ENCODE assay signal across 10 mouse cellular contexts in the genomic region with DNA sequence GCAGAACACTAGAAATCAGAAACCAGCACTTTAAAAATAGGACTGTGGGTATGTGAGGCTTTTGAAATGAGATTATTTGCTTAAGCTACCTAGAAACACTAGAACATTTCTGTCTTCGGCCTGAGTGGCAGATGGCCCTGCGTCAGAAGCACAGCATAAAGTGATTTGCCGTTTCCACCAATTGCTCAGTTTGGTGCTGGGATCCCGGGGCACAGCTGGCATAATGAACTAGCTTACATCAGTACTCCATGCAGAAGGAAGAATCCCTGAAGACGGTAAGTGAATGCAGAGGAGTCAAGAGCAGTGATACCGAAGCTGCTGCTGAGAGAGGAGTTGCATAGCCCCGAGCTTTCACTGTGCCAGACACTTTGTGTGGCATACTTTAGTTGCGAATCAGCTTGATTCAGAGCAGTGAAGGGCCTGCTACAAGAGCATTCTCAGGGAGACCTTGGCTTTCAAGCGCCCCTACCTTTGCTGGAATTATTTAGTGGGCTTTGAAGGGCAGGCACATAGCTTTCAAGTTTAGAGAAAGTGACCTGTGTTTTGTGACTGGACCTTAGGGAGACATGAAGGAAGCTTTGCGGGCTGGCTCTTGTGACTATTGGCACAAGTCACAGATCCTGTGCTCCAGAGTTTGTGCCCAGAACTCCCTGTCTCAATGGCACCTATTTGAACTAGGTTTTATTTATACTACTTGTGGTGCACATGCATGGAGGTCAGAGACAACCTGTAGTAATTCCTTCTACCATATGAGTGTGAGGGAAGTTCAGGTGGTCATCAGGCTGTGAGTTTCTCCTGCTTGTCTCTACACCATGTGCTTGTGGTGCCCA. TPM values are rescaled to one million over a fixed set of nuclear protein-coding genes. Genes with fewer than 3 reads are reported as not detected.
DNase-seq lines count a peak whose midpoint lies in the region; ATAC-seq and TF ChIP-seq lines count a peak whose summit lies in the region.
"Had no signal": no experiment of that assay in that cellular context is flagged by ENCODE, and none has a peak within 500 bp of the region (broad histone marks: within the 10 kb centered on the region; RNA-seq: fewer than 3 reads in every experiment).

No protein-coding gene starts in this region.

- no peak for TF ChIP-seq EP300 in heart, adult 2 months (IDR thresholded peaks at IDR 0.05; ENCODE audit: insufficient read depth, low read depth, low read length)

- 50% methylated on average over 10 of the region's 10 CpGs for WGBS in heart, adult 2 months
- 71% methylated on average over 10 of the region's 10 CpGs for WGBS in heart, embryonic 10.5 days
- WGBS in hindbrain, embryonic 16.5 days, result 67% methylated on average over 10 of the region's 10 CpGs
- 65% methylated on average over 10 of the region's 10 CpGs for WGBS in kidney, adult 2 months

- H3K9me3 ChIP-seq in heart, embryonic 10.5 days, result no peaks in the 10 kb centered on the region
- no peaks in the 10 kb centered on the region for H3K9me3 ChIP-seq in hindbrain, embryonic 16.5 days (ENCODE audit: control insufficient read depth, low read length)

- DNase-seq in heart, adult 2 months, result peak in 1 of 2 experiments; percentile 31
- DNase-seq in heart, embryonic 10.5 days (ENCODE audit: low spot score), result no peak
- DNase-seq in brain, embryonic 14.5 days (ENCODE audit: low read depth), result peak; percentile 33
- DNase-seq in lung, postnatal 25 days (ENCODE audit: low spot score), result peak; percentile 30
- no peak for DNase-seq in kidney, adult 11 months
- no peak for DNase-seq in kidney, adult 2 months
- DNase-seq in embryo, embryonic 9.5 days (ENCODE audit: extremely low spot score), result no peak

- H3K4me3 ChIP-seq in heart, adult 2 months, result no peak overlapping the region
- no peak overlapping the region for H3K4me3 ChIP-seq in heart, embryonic 10.5 days
- no peak overlapping the region for H3K4me3 ChIP-seq in hindbrain, embryonic 16.5 days (ENCODE audit: low read length)
- H3K4me3 ChIP-seq in kidney, adult 2 months (ENCODE audit: insufficient read depth, low read depth, low read length), result no peak overlapping the region
- H3K4me3 ChIP-seq: erythroblast, embryonic 14.5 days; midbrain, embryonic 12.5 days had no signal

- H3K27me3 ChIP-seq in heart, adult 2 months (ENCODE audit: control insufficient read depth, insufficient read depth, low read length), result no peaks in the 10 kb centered on the region
- no peaks in the 10 kb centered on the region for H3K27me3 ChIP-seq in heart, embryonic 10.5 days (ENCODE audit: insufficient read depth, poor library complexity, severe bottlenecking)
- H3K27me3 ChIP-seq in hindbrain, embryonic 16.5 days (replicated peaks; ENCODE audit: control insufficient read depth, insufficient read depth, low read length), result no peaks in the 10 kb centered on the region
- no peaks in the 10 kb centered on the region for H3K27me3 ChIP-seq in kidney, adult 2 months (replicated peaks; ENCODE audit: control insufficient read depth, insufficient read depth, low read length)
- H3K27me3 ChIP-seq: midbrain, embryonic 12.5 days had no signal

- no peaks in the 10 kb centered on the region for H3K79me2 ChIP-seq in heart, adult 2 months (replicated peaks; ENCODE audit: control insufficient read depth, insufficient read depth, low read length)

- no peak for TF ChIP-seq CTCF in heart, adult 2 months (IDR thresholded peaks at IDR 0.05)
- no peak for TF ChIP-seq CTCF in brain, embryonic 14.5 days (IDR thresholded peaks at IDR 0.05; ENCODE audit: borderline replicate concordance, extremely low read depth, insufficient read depth, insufficient read length)
- no peak for TF ChIP-seq CTCF in kidney, adult 2 months (conservative IDR thresholded peaks at IDR 0.05; ENCODE audit: insufficient read depth, insufficient read length, low read depth, low read length)

- ATAC-seq in hindbrain, embryonic 16.5 days, result peak; percentile 66; the same call in 1 of the 2 replicates

- no peak overlapping the region for H3K4me2 ChIP-seq in hindbrain, embryonic 16.5 days (ENCODE audit: low read length)
- H3K4me2 ChIP-seq: midbrain, embryonic 12.5 days had no signal

- no peaks in the 10 kb centered on the region for H3K4me1 ChIP-seq in heart, adult 2 months (ENCODE audit: control insufficient read depth, insufficient read depth, low read length)
- peaks cover 10% of the 10 kb centered on the region; the same call in 1 of the 2 replicates for H3K4me1 ChIP-seq in heart, embryonic 10.5 days
- no peaks in the 10 kb centered on the region; the same call in 1 of the 2 replicates for H3K4me1 ChIP-seq in hindbrain, embryonic 16.5 days (ENCODE audit: control insufficient read depth, insufficient read depth, low read depth, low read length)
- H3K4me1 ChIP-seq in kidney, adult 2 months (ENCODE audit: control insufficient read depth, insufficient read depth, low read length), result no peaks in the 10 kb centered on the region
- H3K4me1 ChIP-seq: midbrain, embryonic 12.5 days had no signal

- no peaks in the 10 kb centered on the region for H3K36me3 ChIP-seq in heart, adult 2 months (ENCODE audit: control insufficient read depth, insufficient read depth, low read length)
- H3K36me3 ChIP-seq in heart, embryonic 10.5 days, result peaks cover 24% of the 10 kb centered on the region; the same call in 1 of the 2 replicates
- peaks cover 3% of the 10 kb centered on the region; the same call in 1 of the 2 replicates for H3K36me3 ChIP-seq in hindbrain, embryonic 16.5 days (ENCODE audit: control insufficient read depth, insufficient read depth, low read length)
- H3K36me3 ChIP-seq in kidney, adult 2 months (ENCODE audit: control insufficient read depth, insufficient read depth, low read length), result no peaks in the 10 kb centered on the region

- H3K27ac ChIP-seq in heart, adult 2 months, result peak overlapping the region; percentile 64
- no peak overlapping the region for H3K27ac ChIP-seq in heart, embryonic 10.5 days
- peak overlapping the region; percentile 37; the same call in 1 of the 2 replicates for H3K27ac ChIP-seq in hindbrain, embryonic 16.5 days (ENCODE audit: low read depth, low read length)
- H3K27ac ChIP-seq in kidney, adult 2 months (ENCODE audit: insufficient read depth, low read depth, low read length), result no peak overlapping the region

- TF ChIP-seq POLR2A in heart, adult 2 months (IDR thresholded peaks at IDR 0.05; ENCODE audit: insufficient read depth, low read depth, low read length), result no peak
- TF ChIP-seq POLR2A in brain, embryonic 14.5 days (IDR thresholded peaks at IDR 0.05; ENCODE audit: borderline replicate concordance, extremely low read depth, insufficient read depth, insufficient read length, poor library complexity, severe bottlenecking), result no peak
- no peak for TF ChIP-seq POLR2A in kidney, adult 2 months (IDR thresholded peaks at IDR 0.05; ENCODE audit: low read depth, low read length)

- intact Hi-C loops in heart, adult 2 months (cut with DNase I), result loop anchor here (5.0 kb wide), 1 partner anchor 63 kb away; no protein-coding TSS in a partner anchor

- H3K9ac ChIP-seq in heart, adult 2 months (ENCODE audit: low read depth, low read length), result peak overlapping the region; percentile 19
- H3K9ac ChIP-seq in hindbrain, embryonic 16.5 days (ENCODE audit: low read depth, low read length), result no peak overlapping the region
- H3K9ac ChIP-seq: midbrain, embryonic 12.5 days had no signal

RNA-seq across cellular contexts. Expression of a gene that starts 15.5 kb away (rescaled TPM):
- not detected for total RNA-seq in heart, adult 2 months (2021)
- not detected in 2 replicates for polyA plus RNA-seq in heart, adult 2 months (2012; rRNA removed)
- not detected in 2 replicates for polyA plus RNA-seq in heart, embryonic 10.5 days (2016; fragmentation: Nextera tagmentation; extraction: Ambion mirVana)
- polyA plus RNA-seq in brain, embryonic 14.5 days (2012; rRNA removed), result not detected in 2 replicates
- not detected in 2 replicates for polyA plus RNA-seq in hindbrain, embryonic 16.5 days (2015; fragmentation: Nextera tagmentation; extraction: Ambion mirVana)
- polyA plus RNA-seq in kidney, adult 2 months (2012; rRNA removed), result not detected in 2 replicates
- polyA plus RNA-seq: erythroblast, embryonic 14.5 days; midbrain, embryonic 12.5 days had no signal

RNA-seq across cellular contexts. Expression of a gene that starts 31.4 kb away (rescaled TPM):
- 10 to 100 TPM; 52.7 to 58.0 TPM for total RNA-seq in heart, adult 2 months (2021)
- polyA plus RNA-seq in heart, adult 2 months (2012; rRNA removed), result 31.0 and 60.7 TPM in 2 replicates
- 66.2 and 91.4 TPM in 2 replicates for polyA plus RNA-seq in heart, embryonic 10.5 days (2016; fragmentation: Nextera tagmentation; extraction: Ambion mirVana)
- 107 and 115 TPM in 2 replicates for polyA plus RNA-seq in brain, embryonic 14.5 days (2012; rRNA removed)
- 124 and 125 TPM in 2 replicates for polyA plus RNA-seq in hindbrain, embryonic 16.5 days (2015; fragmentation: Nextera tagmentation; extraction: Ambion mirVana)
- 30.9 and 38.0 TPM in 2 replicates for polyA plus RNA-seq in kidney, adult 2 months (2012; rRNA removed)

Comparison
In these comparisons a context has a peak if more than half of its experiments do, and no peak if none do; other contexts are left out.
1. H3K27ac ChIP-seq: peak in heart, adult 2 months (single experiment) and hindbrain, embryonic 16.5 days (single experiment); none in heart, embryonic 10.5 days (single experiment) and kidney, adult 2 months (single experiment).
2. DNase-seq: peak in brain, embryonic 14.5 days (single experiment) and lung, postnatal 25 days (single experiment); none in heart, embryonic 10.5 days (single experiment), kidney, adult 11 months (single experiment), kidney, adult 2 months (single experiment) and embryo, embryonic 9.5 days (single experiment).